Mouse (Mus musculus): ENCODE results near the gene Tsc22d4. TPM values are rescaled to one million over a fixed set of nuclear protein-coding genes. Genes with fewer than 3 reads are reported as not detected.
A peak's percentile ranks its signal among the peaks of the same experiment; 100 is the strongest.

Gene Tsc22d4
- polyA plus RNA-seq, 1 experiment from 2014 or later = 72.8 TPM

DNA sequence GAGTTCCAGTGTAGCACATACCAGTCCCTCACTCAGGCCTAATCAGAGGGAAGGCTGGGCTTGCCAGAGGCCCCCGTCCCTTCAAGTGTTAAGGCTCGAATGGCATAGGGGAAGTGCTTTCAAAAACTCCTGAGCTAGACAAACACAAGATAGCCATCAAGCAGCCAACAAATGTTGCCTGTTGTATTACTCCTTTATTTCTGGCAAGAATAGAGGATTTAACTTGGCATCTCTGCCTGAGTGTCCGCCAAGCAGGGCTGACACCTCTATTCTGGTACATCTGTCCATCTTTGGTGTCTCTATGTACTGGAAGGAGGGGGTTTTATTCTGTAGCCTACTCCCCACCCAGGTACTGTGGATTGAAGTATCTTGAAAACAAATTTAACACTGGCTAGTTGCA is 10.6 kb downstream of the Tsc22d4 start:
- Histone ChIP-seq H3K27ac (no peak overlapping the region), H3K4me3 (replicated peaks; ENCODE audit: low read length) (no peak overlapping the region), H3K4me1 (replicated peaks; ENCODE audit: control insufficient read depth, insufficient read depth, low read length) (peaks cover 10% of the 10 kb centered on the region; the same call in 1 of the 2 replicates), H3K4me2 (replicated peaks) (no peak overlapping the region), H3K36me3 (replicated peaks; ENCODE audit: control insufficient read depth, insufficient read depth) (peaks cover 38% of the 10 kb centered on the region), H3K9ac (no peak overlapping the region), H3K27me3 (ENCODE audit: control insufficient read depth, insufficient read depth, low read length) (no peaks in the 10 kb centered on the region), H3K9me3 (ENCODE audit: control insufficient read depth, low read length) (no peaks in the 10 kb centered on the region)
- 78% methylated on average over 3 of the region's 3 CpGs for WGBS
- no peak for ATAC-seq (ENCODE audit: low FRiP score)
- DNase-seq (ENCODE audit: low spot score) = no peak

GRCm38 (mm10) chr5:137756882-137757661 is 11.5 kb downstream of the Tsc22d4 start:
- Histone ChIP-seq H3K27me3 (ENCODE audit: control insufficient read depth, insufficient read depth, low read length) (no peaks in the 10 kb centered on the region), H3K36me3 (replicated peaks; ENCODE audit: control insufficient read depth, insufficient read depth) (peaks cover 29% of the 10 kb centered on the region), H3K4me1 (replicated peaks; ENCODE audit: control insufficient read depth, insufficient read depth, low read length) (peaks cover 10% of the 10 kb centered on the region; the same call in 1 of the 2 replicates), H3K27ac (peak overlapping the region; percentile 63), H3K9me3 (ENCODE audit: control insufficient read depth, low read length) (no peaks in the 10 kb centered on the region), H3K4me3 (replicated peaks; ENCODE audit: low read length) (no peak overlapping the region), H3K4me2 (replicated peaks) (no peak overlapping the region), H3K9ac (no peak overlapping the region)
- 47% methylated on average over 10 of the region's 10 CpGs for WGBS
- peak; percentile 91 for DNase-seq (ENCODE audit: low spot score)
- 0 out of 2 replicates have a peak, but pooled peaks have one; percentile 12 for ATAC-seq (ENCODE audit: low FRiP score)

DNA sequence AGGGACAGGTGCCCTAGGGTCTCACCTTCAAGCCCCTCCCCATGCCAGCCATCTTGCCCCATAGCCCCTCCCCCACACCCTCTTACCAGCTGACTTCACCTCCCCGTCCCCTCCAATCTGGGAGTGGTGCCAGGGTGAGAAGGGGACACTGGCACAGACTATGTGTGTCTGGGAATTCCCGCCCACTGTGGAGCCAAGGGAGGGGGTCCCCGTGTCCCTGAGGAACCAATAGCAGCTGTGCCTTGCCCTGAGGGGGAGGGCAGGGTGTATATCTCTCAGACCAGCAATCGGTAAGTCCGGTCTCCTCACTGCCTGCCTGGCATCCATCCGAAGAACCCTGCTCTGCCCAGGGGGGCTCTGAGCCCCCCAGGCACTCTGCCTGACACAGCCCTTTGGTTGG is 12.4 kb downstream of the Tsc22d4 start:
- H3K9ac ChIP-seq = 0 out of 2 replicates have a peak overlapping the region, but pooled peaks have one; percentile 28
- ATAC-seq (ENCODE audit: low FRiP score) (peak; percentile 73), DNase-seq (ENCODE audit: low spot score) (peak; percentile 67)
- H3K4me3 ChIP-seq (replicated peaks; ENCODE audit: low read length) = no peak overlapping the region
- H3K27me3 ChIP-seq (ENCODE audit: control insufficient read depth, insufficient read depth, low read length) = no peaks in the 10 kb centered on the region
- peak overlapping the region; percentile 63; the same call in 1 of the 2 replicates for H3K27ac ChIP-seq
- peaks cover 10% of the 10 kb centered on the region; the same call in 1 of the 2 replicates for H3K4me1 ChIP-seq (replicated peaks; ENCODE audit: control insufficient read depth, insufficient read depth, low read length)
- peak overlapping the region; percentile 29 for H3K4me2 ChIP-seq (replicated peaks)
- 58% methylated on average over 6 of the region's 6 CpGs for WGBS
- peaks cover 25% of the 10 kb centered on the region for H3K36me3 ChIP-seq (replicated peaks; ENCODE audit: control insufficient read depth, insufficient read depth)
- H3K9me3 ChIP-seq (ENCODE audit: control insufficient read depth, low read length) = no peaks in the 10 kb centered on the region

DNA sequence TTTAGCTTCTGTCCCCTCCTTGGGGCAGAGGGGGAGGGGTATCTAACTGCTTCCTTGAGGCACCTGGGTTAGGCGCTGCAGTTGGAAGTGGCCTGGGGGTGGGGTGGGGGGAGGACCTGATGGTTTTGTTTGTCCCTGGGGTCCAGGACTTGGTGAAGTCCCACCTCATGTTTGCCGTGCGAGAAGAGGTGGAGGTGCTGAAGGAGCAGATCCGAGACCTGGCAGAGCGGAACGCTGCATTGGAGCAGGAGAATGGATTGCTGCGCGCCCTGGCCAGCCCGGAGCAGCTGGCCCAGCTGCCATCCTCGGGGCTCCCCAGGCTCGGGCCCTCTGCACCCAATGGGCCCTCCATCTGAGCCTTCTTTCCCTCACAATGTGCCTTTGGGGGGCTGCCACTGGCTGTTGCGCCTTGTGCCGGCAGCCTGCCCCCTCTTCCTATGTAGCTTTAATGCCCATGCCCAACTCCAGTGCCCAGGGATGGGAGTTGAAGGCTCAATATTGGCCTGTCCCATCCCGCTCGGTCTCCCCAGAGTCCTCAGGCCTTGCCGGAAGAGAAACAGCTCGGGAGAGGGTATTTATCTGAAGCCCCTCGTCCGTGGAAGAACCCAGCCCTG is 13.5 kb downstream of the Tsc22d4 start:
- H3K27me3 ChIP-seq (ENCODE audit: control insufficient read depth, insufficient read depth, low read length) = no peaks in the 10 kb centered on the region
- H3K9ac ChIP-seq = peak overlapping the region; percentile 28; the same call in 1 of the 2 replicates
- no peak overlapping the region for H3K4me2 ChIP-seq (replicated peaks)
- 88% methylated on average over 19 of the region's 19 CpGs for WGBS
- 0 out of 2 replicates have a peak overlapping the region, but pooled peaks have one; percentile 3 for H3K4me3 ChIP-seq (replicated peaks; ENCODE audit: low read length)
- H3K27ac ChIP-seq = peak overlapping the region; percentile 72
- H3K9me3 ChIP-seq (ENCODE audit: control insufficient read depth, low read length) = no peaks in the 10 kb centered on the region
- no peak for DNase-seq (ENCODE audit: low spot score)
- ATAC-seq (ENCODE audit: low FRiP score) = no peak
- H3K36me3 ChIP-seq (replicated peaks; ENCODE audit: control insufficient read depth, insufficient read depth) = peaks cover 18% of the 10 kb centered on the region
- peaks cover 10% of the 10 kb centered on the region; the same call in 1 of the 2 replicates for H3K4me1 ChIP-seq (replicated peaks; ENCODE audit: control insufficient read depth, insufficient read depth, low read length)

DNA sequence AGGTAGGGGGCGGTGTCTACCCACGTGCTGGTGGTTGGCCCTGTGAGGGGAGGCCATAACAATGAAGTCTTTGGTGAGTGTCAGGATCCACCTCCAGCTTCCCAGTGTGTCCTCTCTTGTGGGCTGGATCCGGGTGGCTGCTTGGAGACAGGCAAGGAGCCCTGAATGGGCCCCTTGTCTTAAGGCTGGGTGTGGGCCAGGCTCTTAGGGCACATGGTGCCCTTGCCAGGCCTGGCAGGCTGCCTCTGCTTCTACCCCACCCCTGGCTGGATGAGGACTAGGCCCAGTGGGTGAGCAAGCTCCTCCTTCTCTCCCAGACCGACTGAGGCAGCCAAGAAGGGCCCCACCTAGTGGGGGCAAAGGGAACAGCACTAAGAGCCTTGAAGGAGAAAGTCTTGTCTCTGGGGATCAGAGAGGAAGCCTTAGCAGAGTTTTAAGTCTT is 14.5 kb downstream of the Tsc22d4 start:
- H3K4me3 ChIP-seq (replicated peaks; ENCODE audit: low read length) = no peak overlapping the region
- H3K4me1 ChIP-seq (replicated peaks; ENCODE audit: control insufficient read depth, insufficient read depth, low read length) = peaks cover 10% of the 10 kb centered on the region; the same call in 1 of the 2 replicates
- H3K27ac ChIP-seq = peak overlapping the region; percentile 72
- peak; percentile 89 for ATAC-seq (ENCODE audit: low FRiP score)
- 23% methylated on average over 4 of the region's 4 CpGs for WGBS
- peak; percentile 78 for DNase-seq (ENCODE audit: low spot score)
- peaks cover 15% of the 10 kb centered on the region for H3K36me3 ChIP-seq (replicated peaks; ENCODE audit: control insufficient read depth, insufficient read depth)
- H3K9ac ChIP-seq = no peak overlapping the region
- no peaks in the 10 kb centered on the region for H3K9me3 ChIP-seq (ENCODE audit: control insufficient read depth, low read length)
- no peak overlapping the region for H3K4me2 ChIP-seq (replicated peaks)
- no peaks in the 10 kb centered on the region for H3K27me3 ChIP-seq (ENCODE audit: control insufficient read depth, insufficient read depth, low read length)

GRCm38 (mm10) chr5:137764609-137765340 is 19.2 kb downstream of the Tsc22d4 start:
- no peak overlapping the region for H3K9ac ChIP-seq
- no peak overlapping the region for H3K4me3 ChIP-seq (replicated peaks; ENCODE audit: low read length)
- H3K36me3 ChIP-seq (replicated peaks; ENCODE audit: control insufficient read depth, insufficient read depth) = no peaks in the 10 kb centered on the region
- 42% methylated on average over 9 of the region's 9 CpGs for WGBS
- H3K4me2 ChIP-seq (replicated peaks) = no peak overlapping the region
- no peaks in the 10 kb centered on the region for H3K27me3 ChIP-seq (ENCODE audit: control insufficient read depth, insufficient read depth, low read length)
- DNase-seq (ENCODE audit: low spot score) = no peak
- H3K4me1 ChIP-seq (replicated peaks; ENCODE audit: control insufficient read depth, insufficient read depth, low read length) = peaks cover 2% of the 10 kb centered on the region; the same call in 1 of the 2 replicates
- H3K27ac ChIP-seq = no peak overlapping the region
- ATAC-seq (ENCODE audit: low FRiP score) = no peak
- no peaks in the 10 kb centered on the region for H3K9me3 ChIP-seq (ENCODE audit: control insufficient read depth, low read length)

DNA sequence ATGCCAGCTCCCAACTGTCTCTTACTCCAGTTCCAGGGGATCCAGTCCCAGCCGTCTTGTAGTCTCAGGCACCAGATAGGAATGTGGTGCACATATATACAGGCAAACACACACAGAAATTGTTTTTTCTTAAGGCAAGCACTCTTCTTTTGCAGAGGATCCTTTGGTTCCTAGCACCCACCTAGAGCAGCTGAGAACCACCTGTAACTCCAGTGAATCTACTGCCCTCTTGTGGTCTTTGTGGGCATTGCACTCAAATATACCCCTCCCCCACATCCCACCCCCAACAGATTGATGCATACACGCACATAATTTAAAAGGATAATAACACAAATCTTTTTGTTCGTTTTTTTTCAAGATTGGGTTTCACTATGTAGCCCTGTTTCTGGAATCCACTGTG is 20.7 kb downstream of the Tsc22d4 start:
- no peaks in the 10 kb centered on the region for H3K27me3 ChIP-seq (ENCODE audit: control insufficient read depth, insufficient read depth, low read length)
- H3K9ac ChIP-seq = no peak overlapping the region
- DNase-seq (ENCODE audit: low spot score) (peak; percentile 37), ATAC-seq (ENCODE audit: low FRiP score) (no peak)
- peaks cover 2% of the 10 kb centered on the region; the same call in 1 of the 2 replicates for H3K4me1 ChIP-seq (replicated peaks; ENCODE audit: control insufficient read depth, insufficient read depth, low read length)
- no peaks in the 10 kb centered on the region for H3K36me3 ChIP-seq (replicated peaks; ENCODE audit: control insufficient read depth, insufficient read depth)
- no peaks in the 10 kb centered on the region for H3K9me3 ChIP-seq (ENCODE audit: control insufficient read depth, low read length)
- no peak overlapping the region for H3K27ac ChIP-seq
- no peak overlapping the region for H3K4me2 ChIP-seq (replicated peaks)
- H3K4me3 ChIP-seq (replicated peaks; ENCODE audit: low read length) = no peak overlapping the region
- WGBS = 65% methylated on average over 3 of the region's 3 CpGs

- no peaks in the 10 kb centered on the region for H3K27me3 ChIP-seq (ENCODE audit: control insufficient read depth, insufficient read depth, low read length)
- H3K4me1 ChIP-seq (replicated peaks; ENCODE audit: control insufficient read depth, insufficient read depth, low read length) = peaks cover 2% of the 10 kb centered on the region; the same call in 1 of the 2 replicates
- 17% methylated on average over 1 of the region's 1 CpGs for WGBS
- no peak overlapping the region for H3K4me2 ChIP-seq (replicated peaks)
- H3K9ac ChIP-seq = no peak overlapping the region
- no peaks in the 10 kb centered on the region for H3K36me3 ChIP-seq (replicated peaks; ENCODE audit: control insufficient read depth, insufficient read depth)
- H3K9me3 ChIP-seq (ENCODE audit: control insufficient read depth, low read length) = no peaks in the 10 kb centered on the region
- no peak overlapping the region for H3K27ac ChIP-seq
- DNase-seq (ENCODE audit: low spot score) (no peak), ATAC-seq (ENCODE audit: low FRiP score) (peak; percentile 43; the same call in 1 of the 2 replicates)
- H3K4me3 ChIP-seq (replicated peaks; ENCODE audit: low read length) = no peak overlapping the region
Measured at GRCm38 (mm10) chr5:137768475-137768874, 22.9 kb downstream of the Tsc22d4 start.

- Histone ChIP-seq H3K4me3 (replicated peaks; ENCODE audit: low read length) (no peak overlapping the region), H3K4me1 (replicated peaks; ENCODE audit: control insufficient read depth, insufficient read depth, low read length) (peaks cover 2% of the 10 kb centered on the region; the same call in 1 of the 2 replicates), H3K27me3 (ENCODE audit: control insufficient read depth, insufficient read depth, low read length) (no peaks in the 10 kb centered on the region), H3K27ac (no peak overlapping the region), H3K4me2 (replicated peaks) (no peak overlapping the region), H3K9me3 (ENCODE audit: control insufficient read depth, low read length) (no peaks in the 10 kb centered on the region), H3K9ac (no peak overlapping the region), H3K36me3 (replicated peaks; ENCODE audit: control insufficient read depth, insufficient read depth) (no peaks in the 10 kb centered on the region)
- WGBS = 44% methylated on average over 2 of the region's 2 CpGs
- ATAC-seq (ENCODE audit: low FRiP score) = no peak
- peak; percentile 77 for DNase-seq (ENCODE audit: low spot score)
Measured at GRCm38 (mm10) chr5:137770709-137771108, 25.2 kb downstream of the Tsc22d4 start.
